Mouse (Mus musculus): ENCODE measurements at regions not wholly inside any gene's neighbourhood (a gene's known extent, or its start where the extent isn't known, plus 50 kb on each side); places are given as distances from the start of the nearest gene placed in this dataset.

- DNase-seq (ENCODE audit: low read depth, low spot score) = no peak
Observed at GRCm38 (mm10) chr11:90088473-90088872, 58.3 kb downstream of the Tmem100 start.

- no peak for DNase-seq (ENCODE audit: low read depth, low spot score)
Observed at GRCm38 (mm10) chr11:90094052-90094451, 63.9 kb downstream of the Tmem100 start.

GRCm38 (mm10) chr11:90094700-90095355, 64.7 kb downstream of the Tmem100 start:
- DNase-seq (ENCODE audit: low read depth, low spot score) = no peak

- no peak for DNase-seq (ENCODE audit: low read depth, low spot score)
Observed at GRCm38 (mm10) chr11:90098471-90098870, 68.3 kb downstream of the Tmem100 start.

GRCm38 (mm10) chr11:90099178-90099577, 69.0 kb downstream of the Tmem100 start:
- DNase-seq (ENCODE audit: low read depth, low spot score) = no peak

- DNase-seq (ENCODE audit: low read depth, low spot score) = no peak
Observed at GRCm38 (mm10) chr11:90100161-90100560, 70.0 kb downstream of the Tmem100 start.

GRCm38 (mm10) chr11:90101284-90101683, 71.1 kb downstream of the Tmem100 start:
- DNase-seq (ENCODE audit: low read depth, low spot score) = no peak

GRCm38 (mm10) chr11:90106063-90106798, 76.1 kb downstream of the Tmem100 start:
- DNase-seq (ENCODE audit: low read depth, low spot score) = peak; percentile 84

GRCm38 (mm10) chr11:90109681-90110111, 77.8 kb upstream of the Gm45716 start:
- no peak for DNase-seq (ENCODE audit: low read depth, low spot score)

GRCm38 (mm10) chr11:90110170-90110569, 77.3 kb upstream of the Gm45716 start:
- DNase-seq (ENCODE audit: low read depth, low spot score) = no peak

- no peak for DNase-seq (ENCODE audit: low read depth, low spot score)
Observed at GRCm38 (mm10) chr11:90112174-90112573, 75.3 kb upstream of the Gm45716 start.

- DNase-seq (ENCODE audit: low read depth, low spot score) = no peak
Observed at GRCm38 (mm10) chr11:90116676-90117663, 70.5 kb upstream of the Gm45716 start.

GRCm38 (mm10) chr11:90117664-90118295, 69.7 kb upstream of the Gm45716 start:
- DNase-seq (ENCODE audit: low read depth, low spot score) = no peak

GRCm38 (mm10) chr11:90121902-90122301, 65.6 kb upstream of the Gm45716 start:
- DNase-seq (ENCODE audit: low read depth, low spot score) = no peak

- DNase-seq (ENCODE audit: low read depth, low spot score) = no peak
Observed at GRCm38 (mm10) chr11:90122709-90123108, 64.8 kb upstream of the Gm45716 start.

- DNase-seq (ENCODE audit: low read depth, low spot score) = no peak
Observed at GRCm38 (mm10) chr11:90123851-90124250, 63.6 kb upstream of the Gm45716 start.

GRCm38 (mm10) chr11:90126289-90126688, 61.2 kb upstream of the Gm45716 start:
- DNase-seq (ENCODE audit: low read depth, low spot score) = no peak

- no peak for DNase-seq (ENCODE audit: low read depth, low spot score)
Observed at GRCm38 (mm10) chr11:90128865-90129415, 58.5 kb upstream of the Gm45716 start.

GRCm38 (mm10) chr11:90129793-90130624, 57.5 kb upstream of the Gm45716 start:
- peak; percentile 71 for DNase-seq (ENCODE audit: low read depth, low spot score)

- no peak for DNase-seq (ENCODE audit: low read depth, low spot score)
Observed at GRCm38 (mm10) chr11:90130635-90131034, 56.8 kb upstream of the Gm45716 start.

All from forelimb bud, embryonic 11.5 days (tissue).